Mouse (Mus musculus) inflammation-experienced regulatory T-cells, adult 6 months (primary cell): Measurements from ENCODE around the gene Ufd1. TPM values are rescaled to one million over a fixed set of nuclear protein-coding genes. Genes with fewer than 3 reads are reported as not detected.
"Not testable (repeated sequence)": the region's sequence is repeated elsewhere in the genome, so short reads cannot be mapped to it uniquely, and the experiment has no call there.

Source experiments
- ATAC-seq: one replicate; pipeline ENCODE4 v1.8.0; 2017
- polyA plus RNA-seq, 3 experiments: library from polyadenylated mRNA; unstranded; fragments of 100-300 nt; shearing (Covaris generic); gene quantifications; one replicate each; pipeline ENCODE4 v1.2.1; 2017

Gene Ufd1
- polyA plus RNA-seq, 3 experiments from 2014 or later = 119 to 181 (median 138) TPM

DNA sequence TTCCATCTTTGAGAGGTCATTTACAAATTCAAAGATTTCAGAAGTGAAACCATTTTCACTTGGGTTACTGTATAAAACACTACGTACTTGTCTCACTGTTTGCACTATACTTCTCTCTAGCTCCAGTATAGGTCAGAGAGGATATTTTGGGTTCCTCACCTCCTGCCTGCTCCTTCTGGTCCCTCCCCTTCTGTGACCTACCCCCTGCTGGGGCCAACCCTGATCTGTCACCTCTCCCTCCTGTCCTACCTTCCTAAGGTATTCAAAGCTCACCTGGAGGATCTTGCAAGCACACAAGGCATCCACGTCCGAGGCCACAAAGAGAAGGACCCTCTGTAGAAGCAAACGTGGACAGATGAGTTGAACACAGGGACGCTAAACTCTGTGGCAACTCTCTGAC, 547 bp upstream of the Ufd1 start:
- ATAC-seq = no peak

DNA sequence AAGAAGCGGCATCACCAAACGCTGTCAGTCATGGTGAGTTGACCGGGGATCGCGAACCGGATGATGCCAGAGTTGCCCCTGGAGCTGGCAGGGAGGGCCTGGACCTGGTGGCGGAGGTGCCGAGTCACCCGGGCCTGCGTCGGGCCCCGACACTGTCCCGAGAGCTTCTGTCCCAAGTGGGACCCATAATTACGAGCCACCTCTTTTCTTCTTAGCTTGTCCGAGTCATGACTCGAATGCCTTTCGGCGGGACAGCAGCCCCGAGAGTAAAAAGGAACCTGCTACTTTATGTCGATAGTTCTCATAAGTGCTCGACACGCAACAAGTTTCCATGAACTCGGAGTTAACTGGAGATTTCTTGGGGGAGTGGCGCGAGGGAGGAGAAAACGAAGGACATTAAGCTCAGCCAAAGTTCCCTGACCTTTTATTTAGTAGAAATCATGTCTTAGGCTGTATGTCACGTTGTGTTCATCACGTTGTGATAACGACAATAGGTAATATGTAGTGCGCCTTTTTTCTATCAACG, 869 bp downstream of the Ufd1 start:
- no peak for ATAC-seq

DNA sequence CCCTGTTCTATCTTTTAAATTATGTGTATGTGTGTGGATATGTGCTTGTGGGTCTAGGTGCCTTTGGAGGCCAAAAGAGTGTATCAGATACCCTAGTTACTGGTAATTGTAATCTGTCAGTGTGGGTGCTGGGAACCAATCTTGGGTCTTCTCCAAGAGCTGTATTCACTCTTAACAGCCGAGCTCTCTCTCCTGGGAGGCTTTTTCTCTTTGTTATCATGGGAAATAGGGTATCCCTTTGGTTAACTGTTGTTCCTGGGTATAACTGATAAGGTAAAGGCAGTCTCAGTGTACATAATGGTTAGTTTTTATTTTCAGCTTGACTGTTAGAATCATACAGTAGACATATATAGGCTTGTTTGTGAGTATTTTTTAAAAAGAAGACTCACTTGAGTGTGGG, 10.8 kb downstream of the Ufd1 start:
- ATAC-seq = no peak

DNA sequence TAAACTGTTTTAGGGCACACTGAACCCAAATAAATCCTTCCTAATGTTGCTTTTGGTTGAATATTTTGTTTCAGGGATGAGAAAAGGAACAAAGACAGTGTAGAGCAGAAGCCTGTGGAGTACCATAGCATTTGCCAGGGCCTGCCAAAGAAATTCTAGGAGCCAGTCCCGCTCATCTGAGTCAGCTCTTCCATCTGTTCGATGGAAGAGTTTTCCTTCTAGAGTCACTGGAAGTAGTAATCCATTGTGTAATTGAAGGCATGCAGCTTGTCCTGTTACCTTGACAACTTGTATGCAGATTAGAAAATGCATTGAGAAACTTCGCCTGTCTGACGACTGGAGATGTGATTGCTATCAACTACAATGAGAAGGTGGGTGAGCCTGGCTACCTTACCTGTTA, 11.3 kb downstream of the Ufd1 start:
- ATAC-seq = no peak

DNA sequence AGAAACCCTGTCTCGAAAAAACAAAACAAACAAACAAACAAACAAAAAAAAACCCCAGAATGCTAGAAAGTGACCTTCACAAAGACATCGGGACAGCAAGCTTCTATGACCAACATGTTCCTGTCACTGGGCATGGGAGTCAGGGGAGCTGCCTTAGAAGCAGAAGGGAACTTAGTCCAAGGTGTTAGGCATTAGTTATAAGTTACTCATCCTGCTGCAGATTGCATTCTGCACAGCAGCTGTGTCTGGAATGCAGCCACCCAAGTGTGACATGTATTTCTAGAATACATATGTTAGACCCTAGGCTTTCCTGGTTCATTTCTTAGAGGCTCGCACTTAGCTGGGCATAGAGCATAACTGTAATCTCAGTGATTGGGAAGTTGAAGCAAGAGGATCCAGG, 17.1 kb downstream of the Ufd1 start:
- ATAC-seq = no peak

DNA sequence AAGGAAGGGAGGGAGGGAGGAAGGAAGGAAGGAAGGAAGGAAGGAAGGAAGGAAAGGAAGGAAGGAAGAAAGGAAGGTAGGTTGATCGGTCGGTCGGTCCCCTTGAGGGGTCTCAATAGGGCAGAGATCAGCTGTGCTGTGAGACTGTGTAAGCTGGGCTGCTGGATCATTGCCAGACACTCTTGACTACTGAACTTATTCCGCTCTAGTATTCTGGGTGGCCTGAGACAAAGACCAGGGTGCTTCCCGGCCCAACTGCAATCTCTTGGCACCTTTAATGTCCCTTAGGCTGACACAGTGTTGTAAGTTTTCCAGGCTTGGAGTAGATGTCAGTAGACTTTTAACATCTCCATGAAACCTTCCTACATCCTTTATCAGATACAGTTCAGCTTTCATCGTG, 17.5 kb downstream of the Ufd1 start:
- ATAC-seq = no peak

DNA sequence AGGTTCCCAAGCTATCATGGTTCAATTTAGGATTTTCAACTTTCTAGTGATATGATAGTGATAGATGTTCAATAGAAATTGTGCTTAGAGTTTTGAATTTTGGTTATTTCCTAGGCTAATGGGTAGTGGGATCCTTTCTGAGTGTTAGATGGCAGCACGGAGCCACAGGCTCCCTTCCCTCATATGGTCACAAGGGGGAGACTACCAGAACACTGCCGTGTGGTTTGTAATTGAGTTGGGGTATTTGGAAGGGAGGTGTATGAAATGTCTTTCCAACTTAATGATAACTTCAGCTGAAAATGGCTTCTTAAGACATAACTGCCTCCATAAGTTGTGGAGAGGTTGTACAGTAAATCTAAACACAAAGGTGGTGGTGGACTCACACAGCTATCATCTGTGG, 21.9 kb downstream of the Ufd1 start:
- ATAC-seq = no peak

DNA sequence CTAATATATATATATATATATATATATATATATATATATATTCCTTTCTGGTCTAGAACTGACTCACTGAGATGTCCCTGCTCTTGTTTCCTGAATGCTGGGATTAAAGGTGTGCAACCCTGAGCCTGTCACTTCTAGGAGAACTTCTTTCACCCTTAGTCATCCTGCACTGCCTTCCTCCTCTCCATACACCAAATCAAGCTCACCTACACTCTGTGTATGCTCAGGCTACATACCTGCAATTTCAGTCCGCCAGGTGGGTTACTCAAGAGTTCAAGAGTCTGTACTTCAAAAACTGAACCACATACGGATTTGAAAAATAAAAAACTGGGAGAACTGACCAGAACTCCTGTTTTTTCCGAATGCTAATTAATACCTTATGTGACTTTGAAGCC, 24.5 kb downstream of the Ufd1 start:
- peak; percentile 23 for ATAC-seq

DNA sequence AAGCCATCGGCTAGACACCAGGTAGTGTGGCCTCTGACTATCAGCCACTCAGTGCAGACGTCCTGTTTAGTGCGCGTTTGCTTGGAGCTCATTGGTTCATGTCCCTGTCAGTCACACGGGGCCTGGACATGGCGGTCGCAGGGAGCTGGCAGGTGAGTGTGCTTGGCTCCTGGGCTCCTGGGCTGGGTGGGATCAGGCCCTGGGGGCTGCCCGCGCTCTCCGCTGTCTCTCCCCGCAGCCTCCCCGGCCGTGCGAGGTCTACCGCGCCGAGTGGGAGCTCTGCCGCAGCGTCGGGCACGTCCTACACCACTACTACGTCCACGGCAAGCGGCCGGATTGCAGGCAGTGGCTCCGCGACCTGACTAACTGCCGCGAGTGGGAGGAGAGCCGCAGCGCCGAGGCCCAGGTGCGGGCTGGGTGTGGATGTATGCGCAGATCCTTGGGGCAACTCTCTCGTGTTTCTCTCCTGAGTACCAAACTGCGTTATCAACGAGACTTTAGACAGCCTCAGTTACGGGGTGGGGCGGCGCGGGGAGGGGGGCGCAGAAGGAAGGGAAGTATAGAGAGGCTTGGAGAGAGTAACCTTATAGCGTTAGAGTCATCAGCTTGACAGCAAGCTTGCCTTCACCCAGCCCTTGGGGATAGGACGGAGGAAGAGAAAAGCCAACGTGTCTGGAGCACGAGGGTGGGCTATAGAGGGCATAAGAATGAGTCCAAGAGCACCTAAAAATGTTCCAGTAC, 25.1 kb downstream of the Ufd1 start, which contains the start of the genes 2510002D24Rik and Gm28539:
TSS of gene 2510002D24Rik (plus strand) at position 111 of the 741 bp plus-strand sequence.
TSS of gene Gm28539 (plus strand) at position 117 of the 741 bp plus-strand sequence.
- ATAC-seq = peak; percentile 98

DNA sequence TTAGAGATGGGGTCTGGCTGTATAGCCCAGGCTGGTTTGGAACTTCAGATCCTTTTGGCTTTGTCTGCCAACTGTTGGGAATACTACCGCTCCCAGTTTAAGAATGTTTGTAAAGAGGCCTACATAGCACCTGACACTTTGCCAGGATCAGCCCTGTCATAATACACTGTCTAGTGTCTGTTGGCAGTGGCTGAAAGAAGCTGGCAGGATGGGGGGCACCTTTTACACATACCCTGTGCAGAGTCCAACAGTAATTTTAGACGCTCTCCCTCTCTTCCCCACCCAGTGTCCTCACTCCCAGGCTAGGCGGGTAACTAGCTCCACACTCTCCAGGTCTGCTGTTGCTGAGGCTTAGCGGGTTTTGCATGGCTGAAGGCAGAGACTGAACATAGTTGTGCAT, 26.8 kb downstream of the Ufd1 start:
- ATAC-seq = no peak

DNA sequence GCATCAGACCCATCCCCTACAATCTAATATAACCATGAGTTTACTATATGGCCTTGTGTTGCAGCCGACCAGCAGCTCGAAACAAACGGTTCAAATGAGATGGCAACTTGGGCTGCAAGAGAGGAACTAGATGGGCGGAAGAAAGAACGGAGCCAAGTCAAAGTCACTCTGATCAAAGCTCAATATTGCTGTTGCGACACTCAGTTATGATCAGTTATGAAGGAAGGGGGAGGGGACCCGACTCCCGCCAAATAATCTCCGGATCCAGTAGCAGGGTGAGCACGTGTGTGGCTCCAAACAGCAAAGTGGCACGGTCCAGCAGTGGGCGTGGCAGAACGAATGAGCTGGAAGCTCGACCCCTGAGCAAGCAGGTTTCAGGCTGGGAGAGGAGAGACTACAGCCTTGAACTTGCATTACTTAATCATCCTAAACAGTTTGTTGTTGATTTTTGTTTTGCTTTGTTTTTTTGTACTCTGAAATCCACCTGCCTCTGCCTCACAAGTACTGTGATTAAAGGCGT, 34.8 kb downstream of the Ufd1 start:
- no peak for ATAC-seq

DNA sequence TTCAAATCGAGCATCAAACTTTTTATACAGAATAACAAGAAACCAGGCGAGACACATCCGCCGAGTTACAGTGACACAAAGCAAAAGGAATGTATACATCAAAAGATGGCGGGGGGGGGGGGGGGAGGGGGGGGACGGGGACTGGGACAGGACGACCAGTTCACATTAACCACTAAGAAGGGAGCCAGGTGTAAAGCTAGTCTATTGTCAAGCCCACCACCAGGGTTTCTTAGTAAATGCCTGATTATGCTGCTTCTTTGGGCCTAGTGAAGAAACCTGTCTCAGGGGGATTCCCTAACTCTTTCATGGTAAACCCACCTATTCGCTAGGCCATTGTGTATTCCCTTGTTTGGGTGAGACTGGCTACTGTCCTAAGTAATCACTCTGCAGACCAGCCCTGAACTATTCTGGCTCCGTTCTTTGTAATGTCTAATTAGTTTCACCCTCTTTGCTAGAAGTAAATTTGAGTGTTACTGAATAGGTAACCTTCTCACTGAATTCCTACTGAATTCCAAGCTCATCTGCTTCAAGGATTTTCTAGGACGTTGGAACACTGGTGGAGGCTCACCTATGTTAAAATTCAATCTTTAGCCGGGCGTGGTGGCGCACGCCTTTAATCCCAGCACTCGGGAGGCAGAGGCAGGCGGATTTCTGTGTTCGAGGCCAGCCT, 38.1 kb downstream of the Ufd1 start:
- ATAC-seq = not testable (repeated sequence)

DNA sequence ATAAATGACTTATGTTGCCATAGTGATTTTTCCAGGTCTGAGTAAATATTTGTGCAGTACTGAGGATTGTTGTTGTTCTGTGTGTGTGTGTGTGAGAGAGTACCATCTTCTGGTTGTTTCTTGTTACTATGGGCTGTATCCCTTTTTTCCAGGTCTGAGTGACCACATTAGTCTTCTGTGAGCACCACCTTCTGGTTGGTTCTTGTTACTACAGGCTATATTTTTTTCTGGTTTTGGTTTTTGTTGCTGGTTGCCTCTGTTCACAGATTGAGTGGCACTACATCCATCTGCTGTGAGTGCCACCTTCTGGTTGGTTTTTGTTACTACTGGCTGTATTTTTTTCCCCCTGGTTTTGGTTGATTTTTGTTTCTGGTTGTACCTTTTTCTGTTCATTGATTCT, 47.0 kb downstream of the Ufd1 start:
- ATAC-seq = peak; percentile 48

DNA sequence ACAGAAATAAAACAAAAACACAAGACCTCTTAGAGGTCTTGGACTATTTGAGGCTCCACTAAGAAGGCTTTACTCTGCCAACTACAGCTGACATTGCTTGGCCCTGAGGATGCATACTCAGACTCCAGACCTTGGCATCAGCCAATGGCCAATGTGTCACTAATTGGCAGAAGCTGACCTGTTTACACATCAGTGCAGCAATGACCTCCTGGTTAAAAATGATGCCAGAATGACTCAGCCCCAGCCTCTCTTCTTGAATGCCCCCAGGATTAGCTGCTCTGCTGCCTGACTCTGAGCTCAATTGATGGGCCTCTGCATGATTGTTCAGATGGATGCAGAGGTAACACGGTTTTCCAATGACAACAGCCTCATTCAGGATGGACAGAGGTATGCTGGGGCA, 48.6 kb downstream of the Ufd1 start:
- no peak for ATAC-seq

DNA sequence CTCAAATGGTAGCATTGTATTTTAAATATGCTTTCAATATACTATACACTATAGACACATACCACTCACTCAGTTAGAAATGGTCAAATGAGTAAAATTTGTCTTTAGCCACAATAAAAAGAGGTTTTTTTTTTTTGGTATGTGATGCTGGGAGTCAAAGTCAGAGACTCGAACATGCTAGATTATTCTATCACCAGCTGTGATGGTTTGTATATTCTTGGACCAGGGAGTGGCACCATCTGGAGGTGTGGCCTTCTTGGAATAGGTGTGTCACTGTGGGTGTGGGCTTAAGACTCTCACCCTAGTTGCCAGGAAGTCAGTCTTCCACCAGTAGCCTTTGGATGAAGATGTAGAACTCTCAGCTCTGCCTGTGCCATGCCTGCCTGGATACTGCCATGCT, 58.9 kb downstream of the Ufd1 start:
- ATAC-seq = not testable (repeated sequence)

DNA sequence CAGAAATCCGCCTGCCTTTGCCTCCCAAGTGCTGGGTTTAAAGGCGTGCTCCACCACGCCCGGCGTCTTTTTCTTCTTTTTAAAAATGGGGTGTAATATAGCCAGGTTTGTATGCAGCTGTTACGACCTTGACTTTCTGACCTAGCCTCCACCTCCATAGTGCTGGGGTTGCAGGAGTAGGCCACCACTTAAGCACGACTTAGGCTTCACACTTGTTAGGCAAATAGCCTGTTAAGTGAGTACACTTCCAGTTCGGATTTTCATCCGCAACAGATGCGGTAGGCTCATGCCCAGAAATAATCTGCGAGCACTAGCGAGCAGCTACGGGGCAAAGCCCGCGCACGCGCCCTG, 64.5 kb downstream of the Ufd1 start:
- ATAC-seq = no peak

DNA sequence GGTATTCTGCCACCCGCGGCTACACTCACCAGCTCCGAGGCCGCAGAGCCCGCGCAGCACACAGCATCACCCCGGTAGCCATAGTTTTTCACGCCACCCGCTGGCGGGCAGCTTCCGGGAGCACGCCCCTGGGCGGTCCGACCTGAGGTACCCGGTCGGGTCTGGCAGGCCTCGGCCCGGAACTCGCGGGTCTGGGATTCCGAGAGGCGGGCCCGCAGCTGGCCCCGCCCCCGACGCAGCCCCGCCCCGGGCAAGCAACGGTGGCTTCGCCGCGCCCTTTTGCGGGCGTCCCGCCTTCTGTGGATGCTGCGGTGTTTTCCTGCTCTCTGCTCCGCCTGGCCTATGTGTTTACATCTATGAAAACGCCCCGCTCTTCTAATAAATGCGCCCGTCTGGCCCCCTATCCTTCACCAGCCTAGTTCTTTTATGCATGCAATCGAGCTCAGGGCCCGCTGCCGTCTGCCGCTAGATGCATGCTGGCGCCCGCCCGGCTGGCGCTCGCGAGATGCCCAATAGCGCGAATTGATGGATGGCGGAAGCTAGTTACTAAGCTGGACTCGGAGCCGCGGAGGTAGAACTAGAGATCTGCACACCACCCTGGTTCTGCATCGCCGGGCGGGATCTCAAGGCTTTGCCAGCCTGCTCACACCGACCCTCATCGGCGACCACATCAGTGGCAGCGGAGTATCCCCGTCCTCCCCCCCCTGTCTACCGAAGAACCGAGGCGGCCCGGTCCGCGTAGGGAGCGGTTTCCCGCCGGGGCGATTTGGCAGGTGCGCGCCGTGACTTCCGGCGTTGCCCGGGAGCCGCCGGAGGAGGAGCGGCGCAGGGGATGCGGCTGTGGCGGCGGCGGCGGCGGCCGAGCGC, 65.1 kb downstream of the Ufd1 start, which contains the start of the genes Mrpl40 and Hira:
TSS of gene Mrpl40 (minus strand) at position 421 of the 867 bp plus-strand sequence.
TSS of gene Hira (plus strand) at position 596 of the 867 bp plus-strand sequence.
- peak; percentile 74 for ATAC-seq

DNA sequence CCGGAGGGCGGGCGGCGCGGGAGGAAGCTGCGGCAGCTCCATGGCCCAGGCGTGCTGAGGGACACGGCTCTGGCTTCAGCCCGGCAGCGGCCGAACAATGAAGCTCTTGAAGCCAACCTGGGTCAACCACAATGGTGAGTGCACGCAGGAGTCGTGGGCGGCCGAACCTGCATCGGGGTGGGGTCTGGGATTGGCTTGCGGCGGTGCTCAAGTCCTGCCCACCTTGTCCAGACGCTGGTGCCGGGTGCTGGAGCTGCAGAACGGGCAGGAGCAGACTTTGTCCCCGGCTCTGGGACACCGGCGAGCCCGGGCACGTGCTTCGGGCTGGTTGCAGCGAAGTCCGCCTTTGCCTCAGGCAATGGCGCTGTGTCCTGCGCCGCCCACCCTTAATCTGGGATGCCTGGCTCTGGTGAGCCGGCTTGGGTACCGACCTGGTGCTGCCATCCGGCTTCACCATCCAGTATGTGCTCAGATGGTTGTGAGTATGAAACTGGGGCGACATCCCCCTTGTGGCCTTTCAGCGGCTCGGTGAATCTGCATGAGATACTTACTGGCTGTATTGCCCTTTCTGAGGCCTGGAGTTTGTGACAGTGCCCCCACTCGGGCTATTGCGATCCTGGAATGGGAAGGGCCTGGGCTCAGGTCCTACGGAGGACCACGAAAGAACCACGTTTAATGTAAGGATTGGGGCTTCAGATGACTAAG, 66.0 kb downstream of the Ufd1 start:
- peak; percentile 37 for ATAC-seq

DNA sequence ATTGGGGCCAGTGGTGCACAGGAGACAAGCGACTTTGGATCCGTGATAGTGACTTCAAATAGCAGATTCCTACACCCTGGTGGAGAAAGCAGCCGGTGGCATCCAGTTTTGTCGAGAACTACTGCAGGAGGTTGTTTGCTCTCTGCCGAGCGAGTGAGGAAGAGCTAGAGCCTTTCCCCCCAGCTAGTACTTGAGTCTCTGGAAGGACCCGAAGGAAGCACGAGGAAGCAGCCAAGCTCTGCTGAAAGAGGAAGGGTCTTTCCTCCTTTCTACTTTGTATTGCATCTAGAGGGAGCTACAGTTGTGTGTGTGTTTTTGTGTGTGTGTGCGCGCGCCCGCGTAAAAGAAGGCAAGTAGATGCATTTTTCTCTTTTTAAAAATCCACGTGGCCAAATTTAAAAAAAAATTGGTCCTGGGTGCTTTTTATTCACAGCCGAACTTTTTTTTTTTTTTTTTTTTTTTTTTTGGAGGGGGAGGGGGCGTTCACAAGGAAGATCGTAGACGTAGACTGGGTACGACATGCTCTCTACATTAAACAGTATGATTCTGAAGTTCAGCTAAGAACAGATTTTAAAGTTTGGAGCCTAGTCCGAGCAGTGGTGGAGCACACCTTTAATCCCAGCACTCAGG, 66.6 kb downstream of the Ufd1 start:
- peak; percentile 5 for ATAC-seq

DNA sequence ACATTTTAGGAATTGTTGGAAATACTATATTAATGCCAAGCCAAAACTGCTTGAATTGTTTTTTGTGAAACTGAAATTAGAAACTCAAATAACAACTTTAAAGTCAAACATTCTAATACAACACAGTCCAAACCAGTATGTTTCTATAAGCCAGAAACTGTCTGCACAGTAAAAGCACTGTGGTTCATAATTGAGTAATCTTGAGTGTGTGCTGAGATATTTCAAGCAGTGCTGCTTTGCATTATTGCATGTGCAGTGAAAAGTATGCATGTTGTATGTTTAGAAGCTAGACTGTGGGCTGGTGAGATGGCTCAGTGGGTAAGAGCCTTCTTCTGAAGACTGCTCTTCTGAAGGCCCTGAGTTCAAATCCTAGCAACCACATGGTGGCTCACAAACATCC, 72.5 kb downstream of the Ufd1 start:
- ATAC-seq = no peak
